8 mouse cellular contexts compared by ENCODE assay signal in the genomic region with DNA sequence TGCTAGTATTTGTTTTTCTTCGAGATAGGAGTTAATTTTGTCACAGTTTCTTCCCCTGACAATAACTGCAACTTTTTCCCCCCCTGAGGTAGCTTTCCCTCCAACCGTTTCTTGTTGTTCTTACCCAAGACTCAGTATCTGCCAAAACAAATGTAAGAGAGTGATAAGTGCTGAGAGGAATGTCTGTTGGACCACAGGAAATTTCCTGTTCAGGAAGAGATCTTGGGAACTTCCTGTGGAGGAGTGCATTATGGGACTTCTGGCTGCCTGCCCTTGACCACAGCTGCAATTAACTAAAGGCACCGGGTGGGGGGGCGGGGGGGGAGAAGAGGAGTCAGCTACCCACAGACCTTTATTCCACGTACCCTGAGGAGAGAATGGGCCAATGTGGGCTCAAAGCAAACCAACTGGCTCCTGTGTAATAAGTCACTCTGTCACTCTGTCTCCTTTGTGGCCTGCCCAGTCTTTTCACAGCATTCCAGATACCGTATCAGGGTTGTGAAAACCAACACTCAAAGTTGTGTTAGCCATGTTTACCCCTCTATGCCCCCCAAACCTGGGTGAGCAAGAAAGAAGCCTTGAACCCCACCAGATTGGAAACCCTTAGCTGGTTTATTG.
DNase-seq lines count a peak whose midpoint lies in the region; ATAC-seq and TF ChIP-seq lines count a peak whose summit lies in the region.

No protein-coding gene starts in this region.

- TF ChIP-seq CTCF in G1E (IDR thresholded peaks at IDR 0.05; ENCODE audit: low read depth, low read length), result no peak
- no peak for TF ChIP-seq CTCF in bone marrow, adult 2 months (IDR thresholded peaks at IDR 0.05; ENCODE audit: control insufficient read depth, insufficient read depth, low read length)
- no peak for TF ChIP-seq CTCF in liver, embryonic 14.5 days (IDR thresholded peaks at IDR 0.05; ENCODE audit: low read depth)

- H3K36me3 ChIP-seq in G1E (replicated peaks), result peaks cover 52% of the 10 kb centered on the region
- H3K36me3 ChIP-seq in liver, embryonic 14.5 days (replicated peaks; ENCODE audit: control insufficient read depth, insufficient read depth, low read depth), result no peaks in the 10 kb centered on the region
- H3K36me3 ChIP-seq in hindbrain, embryonic 12.5 days, result no peaks in the 10 kb centered on the region

- no peak overlapping the region; the same call in 1 of the 2 replicates for H3K4me2 ChIP-seq in liver, embryonic 14.5 days (ENCODE audit: low read depth)
- H3K4me2 ChIP-seq in hindbrain, embryonic 12.5 days (replicated peaks), result no peak overlapping the region

- H3K9ac ChIP-seq in liver, embryonic 14.5 days (replicated peaks), result no peak overlapping the region
- no peak overlapping the region for H3K9ac ChIP-seq in hindbrain, embryonic 12.5 days

- WGBS in bone marrow, adult 2 months, result 3% methylated on average over 6 of the region's 6 CpGs
- 12% methylated on average over 6 of the region's 6 CpGs for WGBS in liver, embryonic 14.5 days (ENCODE audit: insufficient replicate concordance)
- WGBS in hindbrain, embryonic 12.5 days, result 48% methylated on average over 6 of the region's 6 CpGs

- intact Hi-C loops in heart, postnatal 25 days (cut with DNase I), result loop anchor here (5.0 kb wide), 2 partner anchors 34 to 149 kb away; a partner anchor contains a TSS

- peak overlapping the region; percentile 70; the same call in 1 of the 2 replicates for H3K27ac ChIP-seq in bone marrow, adult 2 months (ENCODE audit: control insufficient read depth, insufficient read depth, low read depth, low read length, poor library complexity)
- H3K27ac ChIP-seq in liver, embryonic 14.5 days, result no peak overlapping the region
- H3K27ac ChIP-seq in hindbrain, embryonic 12.5 days, result no peak overlapping the region

- H3K27me3 ChIP-seq in G1E (ENCODE audit: insufficient read depth, low read length), result no peaks in the 10 kb centered on the region
- H3K27me3 ChIP-seq in liver, embryonic 14.5 days (ENCODE audit: control insufficient read depth, insufficient read depth, low read length), result no peaks in the 10 kb centered on the region
- H3K27me3 ChIP-seq in hindbrain, embryonic 12.5 days, result no peaks in the 10 kb centered on the region

- peaks cover 37% of the 10 kb centered on the region for H3K4me1 ChIP-seq in G1E (ENCODE audit: insufficient read depth, low read depth, low read length)
- peaks cover 14% of the 10 kb centered on the region for H3K4me1 ChIP-seq in bone marrow, adult 2 months (ENCODE audit: control insufficient read depth, insufficient read depth, low read length)
- H3K4me1 ChIP-seq in liver, embryonic 14.5 days (replicated peaks; ENCODE audit: control insufficient read depth in 2 of 2, insufficient read depth in 2 of 2, low read length in 1 of 2), result peaks cover 11 to 46% of the 10 kb centered on the region in 2 experiments
- H3K4me1 ChIP-seq in hindbrain, embryonic 12.5 days, result peaks cover 24% of the 10 kb centered on the region

- no peaks in the 10 kb centered on the region for H3K9me3 ChIP-seq in G1E (replicated peaks)
- no peaks in the 10 kb centered on the region for H3K9me3 ChIP-seq in liver, embryonic 14.5 days (ENCODE audit: control insufficient read depth, low read length)
- no peaks in the 10 kb centered on the region for H3K9me3 ChIP-seq in hindbrain, embryonic 12.5 days (replicated peaks)

- peak; percentile 61 for TF ChIP-seq EP300 in liver, embryonic 14.5 days (IDR thresholded peaks at IDR 0.05; ENCODE audit: low read depth)

- ATAC-seq in G1E (ENCODE audit: extremely low read depth, insufficient number of reproducible peaks, low FRiP score, poor library complexity, severe bottlenecking), result peak; percentile 11; the same call in 1 of the 2 replicates
- ATAC-seq in liver, embryonic 14.5 days (ENCODE audit: insufficient read depth), result peak; percentile 24; the same call in 1 of the 2 replicates
- no peak for ATAC-seq in hindbrain, embryonic 12.5 days (ENCODE audit: low FRiP score)

- no peak for TF ChIP-seq POLR2A in bone marrow, adult 2 months (IDR thresholded peaks at IDR 0.05; ENCODE audit: borderline replicate concordance, control insufficient read depth, low read depth, low read length)

- no peak overlapping the region for H3K4me3 ChIP-seq in G1E (ENCODE audit: low read depth, low read length)
- H3K4me3 ChIP-seq in bone marrow, adult 2 months (replicated peaks; ENCODE audit: control insufficient read depth, low read depth, low read length), result no peak overlapping the region
- no peak overlapping the region for H3K4me3 ChIP-seq in liver, embryonic 14.5 days (ENCODE audit: insufficient read depth in 1 of 2, low read depth in 2 of 2, low read length in 2 of 2)
- no peak overlapping the region for H3K4me3 ChIP-seq in hindbrain, embryonic 12.5 days

- DNase-seq in G1E (ENCODE audit: low spot score), result no peak
- DNase-seq in heart, postnatal 25 days (ENCODE audit: low spot score), result peak; percentile 49
- peak in 2 of 3 experiments; percentile 17 to 19 for DNase-seq in liver, embryonic 14.5 days (ENCODE audit: low read depth in 3 of 3, low spot score in 3 of 3)
- DNase-seq in left cerebral cortex, adult 18-20 months (ENCODE audit: low spot score in 2 of 2), result no peak
- DNase-seq in left cerebral cortex, adult 11 months (ENCODE audit: low spot score), result no peak
- DNase-seq in frontal cortex, adult 2 months (ENCODE audit: extremely low spot score in 1 of 2, low spot score in 1 of 2), result no peak

Comparison
In these comparisons a context has a peak if more than half of its experiments do, and no peak if none do; other contexts are left out.
1. DNase-seq: peak in heart, postnatal 25 days (single experiment) and liver, embryonic 14.5 days (2 of 3); none in G1E (single experiment), left cerebral cortex, adult 18-20 months (0 of 2), left cerebral cortex, adult 11 months (single experiment) and frontal cortex, adult 2 months (0 of 2).